Mouse (Mus musculus): ENCODE measurements around the gene Banp.

The Banp gene

GRCm38 (mm10) chr8:122058951-122059350, 109.4 kb downstream of the Banp start:
- DNase-seq (ENCODE audit: low spot score), result no peak

GRCm38 (mm10) chr8:122062508-122063223, 113.1 kb downstream of the Banp start:
- DNase-seq (ENCODE audit: low spot score), result no peak

- DNase-seq (ENCODE audit: low spot score), result no peak
Measured at GRCm38 (mm10) chr8:122064353-122064752, 114.8 kb downstream of the Banp start.

GRCm38 (mm10) chr8:122067783-122068505, 118.4 kb downstream of the Banp start:
- DNase-seq (ENCODE audit: low spot score), result no peak

- DNase-seq (ENCODE audit: low spot score), result no peak
Measured at GRCm38 (mm10) chr8:122068609-122069008, 119.1 kb downstream of the Banp start.

GRCm38 (mm10) chr8:122069281-122069680, 119.7 kb downstream of the Banp start:
- no peak for DNase-seq (ENCODE audit: low spot score)

GRCm38 (mm10) chr8:122071193-122071592, 121.6 kb downstream of the Banp start:
- no peak for DNase-seq (ENCODE audit: low spot score)

- no peak for DNase-seq (ENCODE audit: low spot score)
Measured at GRCm38 (mm10) chr8:122073964-122074363, 124.4 kb downstream of the Banp start.

GRCm38 (mm10) chr8:122074442-122074841, 124.9 kb downstream of the Banp start:
- no peak for DNase-seq (ENCODE audit: low spot score)

GRCm38 (mm10) chr8:122074977-122075376, 125.4 kb downstream of the Banp start:
- DNase-seq (ENCODE audit: low spot score), result no peak

GRCm38 (mm10) chr8:122076183-122076842, 126.8 kb downstream of the Banp start:
- DNase-seq (ENCODE audit: low spot score), result no peak

- no peak for DNase-seq (ENCODE audit: low spot score)
Measured at GRCm38 (mm10) chr8:122078321-122078720, 128.8 kb downstream of the Banp start.

Measured in ovary, postnatal 36 days (tissue).